Mouse (Mus musculus): Measurements from ENCODE around the gene Omg.

- no peak for TF ChIP-seq TAL1 (IDR thresholded peaks at IDR 0.05; ENCODE audit: low read length)
- TF ChIP-seq GATA1 (IDR thresholded peaks at IDR 0.05; ENCODE audit: low read length) = no peak
Measured at GRCm38 (mm10) chr11:79515798-79516197, 11.9 kb upstream of the Omg start.
